Mouse (Mus musculus) lung, adult 2 months (tissue): ENCODE measurements at regions not wholly inside any gene's neighbourhood (a gene's known extent, or its start where the extent isn't known, plus 50 kb on each side); places are given as distances from the start of the nearest gene placed in this dataset.

Experiments
- CTCF ChIP-seq: fragments of 200-500 bp; IDR thresholded peaks from 2 replicates; pipeline ENCODE4 v1.5.1; 2011; ENCODE audit warnings: mild to moderate bottlenecking, low read length, control low read depth; ENCODE audit not compliant: insufficient read depth
- POLR2A ChIP-seq: fragments of 200-500 bp; IDR thresholded peaks from 2 replicates; pipeline ENCODE4 v1.6.1; 2011; ENCODE audit warnings: low read depth, mild to moderate bottlenecking, control low read depth, low read length, borderline replicate concordance; ENCODE audit errors: extremely low read depth

DNA sequence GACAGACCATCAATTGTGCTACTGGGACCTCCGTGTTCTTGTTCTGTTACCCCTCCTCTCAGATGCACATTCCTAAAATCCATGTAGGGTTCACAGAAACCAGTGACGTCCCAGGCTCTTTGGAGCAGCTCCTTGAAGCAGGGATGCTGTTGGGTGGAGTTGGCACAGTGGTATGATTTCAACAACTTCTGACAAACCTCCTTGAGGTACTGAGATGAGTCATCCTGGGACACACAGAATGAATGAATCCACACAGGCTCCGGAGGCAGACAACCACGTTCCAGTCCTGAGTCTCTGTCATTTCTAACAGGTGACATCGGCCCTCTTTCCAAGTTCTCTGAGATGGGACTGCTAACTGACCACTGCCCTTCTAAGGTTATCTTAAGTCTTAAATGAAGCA lies 360.2 kb downstream of the Rps15a start:
- TF ChIP-seq CTCF (no peak), POLR2A (no peak)
